Mouse (Mus musculus): ENCODE measurements around the gene Gpr50. TPM values are rescaled to one million over a fixed set of nuclear protein-coding genes. Genes with fewer than 3 reads are reported as not detected.
A peak's percentile ranks its signal among the peaks of the same experiment; 100 is the strongest.

Gpr50 gene
- polyA plus RNA-seq, 1 experiment from 2014 or later, result 0.34 TPM

- Histone ChIP-seq H3K9ac (ENCODE audit: low read length) (no peak overlapping the region), H3K27ac (replicated peaks) (no peak overlapping the region), H3K4me2 (replicated peaks; ENCODE audit: low read depth) (no peak overlapping the region), H3K4me1 (replicated peaks; ENCODE audit: control insufficient read depth, insufficient read depth) (no peaks in the 10 kb centered on the region), H3K36me3 (ENCODE audit: control insufficient read depth, insufficient read depth, low read length) (no peaks in the 10 kb centered on the region), H3K9me3 (ENCODE audit: control insufficient read depth, low read length) (no peaks in the 10 kb centered on the region), H3K4me3 (ENCODE audit: low read depth, low read length) (no peak overlapping the region), H3K27me3 (ENCODE audit: control insufficient read depth, insufficient read depth, low read length) (no peaks in the 10 kb centered on the region)
- WGBS, result 1% methylated on average over 6 of the region's 6 CpGs
- no peak for ATAC-seq (ENCODE audit: low FRiP score, low TSS enrichment)
- TF ChIP-seq CTCF (IDR thresholded peaks at IDR 0.05; ENCODE audit: low read depth), result peak; percentile 84
- no peak for TF ChIP-seq EP300 (optimal IDR thresholded peaks at IDR 0.05)
- peak; percentile 29 for DNase-seq (ENCODE audit: low spot score)
Measured at GRCm38 (mm10) chrX:71647958-71648357, 15.5 kb upstream of the Gpr50 start.

GRCm38 (mm10) chrX:71648434-71648833, 15.0 kb upstream of the Gpr50 start:
- no peaks in the 10 kb centered on the region for H3K9me3 ChIP-seq (ENCODE audit: control insufficient read depth, low read length)
- H3K4me2 ChIP-seq (replicated peaks; ENCODE audit: low read depth), result no peak overlapping the region
- no peak overlapping the region for H3K27ac ChIP-seq (replicated peaks)
- ATAC-seq (ENCODE audit: low FRiP score, low TSS enrichment) (no peak), DNase-seq (ENCODE audit: low spot score) (no peak)
- no peak overlapping the region for H3K4me3 ChIP-seq (ENCODE audit: low read depth, low read length)
- H3K4me1 ChIP-seq (replicated peaks; ENCODE audit: control insufficient read depth, insufficient read depth), result no peaks in the 10 kb centered on the region
- no peak for TF ChIP-seq CTCF (IDR thresholded peaks at IDR 0.05; ENCODE audit: low read depth)
- TF ChIP-seq EP300 (optimal IDR thresholded peaks at IDR 0.05), result no peak
- H3K27me3 ChIP-seq (ENCODE audit: control insufficient read depth, insufficient read depth, low read length), result no peaks in the 10 kb centered on the region
- no peaks in the 10 kb centered on the region for H3K36me3 ChIP-seq (ENCODE audit: control insufficient read depth, insufficient read depth, low read length)
- 5% methylated on average over 1 of the region's 1 CpGs for whole genome bisulfite sequencing
- no peak overlapping the region for H3K9ac ChIP-seq (ENCODE audit: low read length)

- no peaks in the 10 kb centered on the region for H3K9me3 ChIP-seq (ENCODE audit: control insufficient read depth, low read length)
- DNase-seq (ENCODE audit: low spot score) (peak; percentile 61), ATAC-seq (ENCODE audit: low FRiP score, low TSS enrichment) (peak; percentile 64)
- H3K36me3 ChIP-seq (ENCODE audit: control insufficient read depth, insufficient read depth, low read length), result no peaks in the 10 kb centered on the region
- WGBS, result 31% methylated on average over 6 of the region's 6 CpGs
- no peaks in the 10 kb centered on the region for H3K4me1 ChIP-seq (replicated peaks; ENCODE audit: control insufficient read depth, insufficient read depth)
- no peak overlapping the region for H3K27ac ChIP-seq (replicated peaks)
- H3K9ac ChIP-seq (ENCODE audit: low read length), result no peak overlapping the region
- no peaks in the 10 kb centered on the region for H3K27me3 ChIP-seq (ENCODE audit: control insufficient read depth, insufficient read depth, low read length)
- TF ChIP-seq CTCF (IDR thresholded peaks at IDR 0.05; ENCODE audit: low read depth) (peak; percentile 71), EP300 (optimal IDR thresholded peaks at IDR 0.05) (no peak)
- no peak overlapping the region for H3K4me3 ChIP-seq (ENCODE audit: low read depth, low read length)
- no peak overlapping the region for H3K4me2 ChIP-seq (replicated peaks; ENCODE audit: low read depth)
Measured at GRCm38 (mm10) chrX:71648848-71649454, 14.5 kb upstream of the Gpr50 start.

- H3K36me3 ChIP-seq (ENCODE audit: control insufficient read depth, insufficient read depth, low read length), result no peaks in the 10 kb centered on the region
- H3K4me3 ChIP-seq (ENCODE audit: low read depth, low read length), result no peak overlapping the region
- WGBS, result 52% methylated on average over 8 of the region's 8 CpGs
Measured at GRCm38 (mm10) chrX:71649993-71650392, 13.5 kb upstream of the Gpr50 start.

GRCm38 (mm10) chrX:71661794-71662193, 1.7 kb upstream of the Gpr50 start:
- ATAC-seq (ENCODE audit: low FRiP score, low TSS enrichment), result no peak
- no peak overlapping the region for H3K27ac ChIP-seq (replicated peaks)
- H3K36me3 ChIP-seq (ENCODE audit: control insufficient read depth, insufficient read depth, low read length), result no peaks in the 10 kb centered on the region
- H3K9me3 ChIP-seq (ENCODE audit: control insufficient read depth, low read length), result 0 out of 2 replicates have a peak, but pooled peaks cover 2% of the 10 kb centered on the region
- H3K27me3 ChIP-seq (ENCODE audit: control insufficient read depth, insufficient read depth, low read length), result peaks cover 5% of the 10 kb centered on the region; the same call in 1 of the 2 replicates
- no peak for DNase-seq (ENCODE audit: low spot score)
- H3K4me3 ChIP-seq (ENCODE audit: low read depth, low read length), result no peak overlapping the region
- no peak overlapping the region for H3K4me2 ChIP-seq (replicated peaks; ENCODE audit: low read depth)
- 27% methylated on average over 14 of the region's 14 CpGs for WGBS
- no peak overlapping the region for H3K9ac ChIP-seq (ENCODE audit: low read length)
- H3K4me1 ChIP-seq (replicated peaks; ENCODE audit: control insufficient read depth, insufficient read depth), result no peaks in the 10 kb centered on the region
- TF ChIP-seq EP300 (optimal IDR thresholded peaks at IDR 0.05), result no peak
- TF ChIP-seq CTCF (IDR thresholded peaks at IDR 0.05; ENCODE audit: low read depth), result no peak

More at GRCm38 (mm10) chrX:71649993-71650392, 13.5 kb upstream of the Gpr50 start:
- Histone ChIP-seq H3K9me3 (ENCODE audit: control insufficient read depth, low read length) (no peaks in the 10 kb centered on the region), H3K4me1 (replicated peaks; ENCODE audit: control insufficient read depth, insufficient read depth) (no peaks in the 10 kb centered on the region), H3K27ac (replicated peaks) (no peak overlapping the region), H3K27me3 (ENCODE audit: control insufficient read depth, insufficient read depth, low read length) (no peaks in the 10 kb centered on the region), H3K4me2 (replicated peaks; ENCODE audit: low read depth) (no peak overlapping the region), H3K9ac (ENCODE audit: low read length) (no peak overlapping the region)
- no peak for ATAC-seq (ENCODE audit: low FRiP score, low TSS enrichment)
- no peak for DNase-seq (ENCODE audit: low spot score)
- TF ChIP-seq EP300 (optimal IDR thresholded peaks at IDR 0.05) (no peak), CTCF (IDR thresholded peaks at IDR 0.05; ENCODE audit: low read depth) (no peak)

GRCm38 (mm10) chrX:71663871-71664687, 612 bp downstream of the Gpr50 start:
- TF ChIP-seq EP300 (optimal IDR thresholded peaks at IDR 0.05) (no peak), CTCF (IDR thresholded peaks at IDR 0.05; ENCODE audit: low read depth) (no peak)
- ATAC-seq (ENCODE audit: low FRiP score, low TSS enrichment) (no peak), DNase-seq (ENCODE audit: low spot score) (no peak)
- peak overlapping the region; percentile 58 for H3K4me2 ChIP-seq (replicated peaks; ENCODE audit: low read depth)
- WGBS, result 17% methylated on average over 70 of the region's 76 CpGs
- peaks cover 5% of the 10 kb centered on the region; the same call in 1 of the 2 replicates for H3K27me3 ChIP-seq (ENCODE audit: control insufficient read depth, insufficient read depth, low read length)
- no peaks in the 10 kb centered on the region for H3K4me1 ChIP-seq (replicated peaks; ENCODE audit: control insufficient read depth, insufficient read depth)
- H3K36me3 ChIP-seq (ENCODE audit: control insufficient read depth, insufficient read depth, low read length), result no peaks in the 10 kb centered on the region
- H3K9ac ChIP-seq (ENCODE audit: low read length), result no peak overlapping the region
- no peak overlapping the region for H3K27ac ChIP-seq (replicated peaks)
- peak overlapping the region; percentile 39 for H3K4me3 ChIP-seq (ENCODE audit: low read depth, low read length)
- 0 out of 2 replicates have a peak, but pooled peaks cover 2% of the 10 kb centered on the region for H3K9me3 ChIP-seq (ENCODE audit: control insufficient read depth, low read length)
